Mouse (Mus musculus) neutrophil, adult 5-6 weeks (primary cell): ENCODE results near the gene Ppp2r5e. TPM values are rescaled to one million over a fixed set of nuclear protein-coding genes. Genes with fewer than 3 reads are reported as not detected.

Experiments
- total RNA-seq: library from RNA; stranded (forward); fragments of 200-1000 nt; gene quantifications from 2 replicates; pipeline ENCODE4 v1.2.3, GENCODE M21; 2017

Ppp2r5e gene
- total RNA-seq, 1 experiment from 2014 or later: 24.2 TPM

Other genes starting within 250 kb of the Ppp2r5e start
- gene Gphb5, start 179.5 kb downstream of the Ppp2r5e start, total RNA-seq: not detected in 2 replicates
- gene Wdr89, start 73.3 kb upstream of the Ppp2r5e start, total RNA-seq: 12.8 and 17.9 TPM in 2 replicates
- 43.5 and 43.6 TPM in 2 replicates for gene Sgpp1, start 139.5 kb upstream of the Ppp2r5e start, total RNA-seq
- 16.0 and 21.5 TPM in 2 replicates for gene Syne2, start 221.9 kb upstream of the Ppp2r5e start, total RNA-seq